Mouse (Mus musculus): ENCODE measurements around the gene Taf6. TPM values are rescaled to one million over a fixed set of nuclear protein-coding genes. Genes with fewer than 3 reads are reported as not detected.
A peak's percentile ranks its signal among the peaks of the same experiment; 100 is the strongest.

Gene Taf6
- polyA plus RNA-seq (2014; fragmentation: Nextera tagmentation; extraction: Ambion mirVana) = 67.1 and 72.8 TPM in 2 replicates

DNA sequence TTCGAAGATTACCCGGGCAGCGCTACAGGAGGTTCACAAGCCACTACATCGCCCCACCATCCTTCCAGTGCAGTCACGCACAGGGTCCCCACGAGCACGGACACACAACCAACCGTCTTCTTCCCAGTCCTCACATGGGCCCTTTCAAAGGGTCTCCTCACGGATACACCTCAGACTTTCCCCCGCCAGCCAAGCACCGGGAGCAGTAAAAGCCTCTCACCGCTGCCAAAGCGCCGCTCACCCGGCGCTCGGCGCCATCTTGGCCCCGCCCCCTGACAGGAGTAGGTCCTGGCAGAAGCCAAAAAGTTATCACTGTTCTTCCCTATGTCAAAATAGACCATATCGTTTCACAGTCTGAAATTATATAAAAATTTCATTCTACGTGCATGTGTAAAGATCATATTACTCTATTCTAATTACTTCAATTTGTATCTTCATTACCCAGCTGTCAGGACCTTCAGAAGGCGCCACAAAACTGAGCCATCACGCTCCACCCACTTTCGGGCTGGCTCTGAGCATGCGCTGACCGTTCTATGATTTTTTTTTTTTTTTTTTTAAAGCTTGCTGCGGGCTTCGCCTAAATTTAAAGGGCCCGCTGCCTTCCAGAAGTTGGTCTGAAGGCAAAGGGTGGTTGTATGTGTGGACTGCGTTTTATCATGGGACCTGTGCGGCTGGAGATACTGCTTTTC, at the start of gene Taf6, which contains the start of gene Cnpy4:
Gene Taf6 (minus strand): TSS at position 502 of the 689 bp plus-strand sequence.
Gene Cnpy4 (plus strand): TSS at position 536 of the 689 bp plus-strand sequence.
- WGBS = under 1% methylated on average over 31 of the region's 31 CpGs
- DNase-seq (ENCODE audit: low spot score) (peak; percentile 90), ATAC-seq (ENCODE audit: low FRiP score) (peak; percentile 82)
- Histone ChIP-seq H3K36me3 (replicated peaks; ENCODE audit: control insufficient read depth, insufficient read depth) (peaks cover 41% of the 10 kb centered on the region), H3K4me1 (replicated peaks; ENCODE audit: control insufficient read depth, insufficient read depth, low read length) (peaks cover 17% of the 10 kb centered on the region), H3K9ac (peak within 1 kb of the TSS; percentile 86), H3K9me3 (ENCODE audit: control insufficient read depth, low read length) (no peaks in the 10 kb centered on the region), H3K27me3 (ENCODE audit: control insufficient read depth, insufficient read depth, low read length) (no peaks in the 10 kb centered on the region), H3K27ac (peak within 1 kb of the TSS; percentile 71), H3K4me3 (replicated peaks; ENCODE audit: low read length) (peak within 1 kb of the TSS; percentile 72), H3K4me2 (replicated peaks) (peak within 1 kb of the TSS; percentile 74)

DNA sequence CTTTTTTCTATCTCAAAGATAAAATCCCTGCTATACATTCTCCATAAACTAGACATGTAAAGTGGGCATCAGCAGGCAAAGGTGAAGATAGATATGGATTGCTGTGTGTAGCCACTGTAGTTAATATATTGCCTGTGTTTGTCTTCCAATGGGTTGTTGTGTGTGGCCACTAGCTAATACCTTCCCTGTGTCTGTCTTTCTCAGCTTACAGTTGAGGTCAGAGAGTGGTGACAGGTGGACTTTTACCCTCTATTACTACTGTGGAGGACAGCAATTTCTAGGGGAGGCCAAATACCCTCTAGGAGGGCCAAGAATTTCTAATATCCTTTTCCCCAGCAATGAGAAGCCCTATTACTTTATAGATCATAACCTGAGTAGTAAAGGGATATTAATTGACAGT, 47.0 kb upstream of the Taf6 start:
- DNase-seq (ENCODE audit: low spot score) = no peak
- Histone ChIP-seq H3K27me3 (ENCODE audit: control insufficient read depth, insufficient read depth, low read length) (no peaks in the 10 kb centered on the region), H3K27ac (no peak overlapping the region), H3K9ac (no peak overlapping the region), H3K9me3 (ENCODE audit: control insufficient read depth, low read length) (no peaks in the 10 kb centered on the region), H3K4me2 (replicated peaks) (no peak overlapping the region), H3K4me3 (replicated peaks; ENCODE audit: low read length) (no peak overlapping the region), H3K4me1 (replicated peaks; ENCODE audit: control insufficient read depth, insufficient read depth, low read length) (no peaks in the 10 kb centered on the region), H3K36me3 (replicated peaks; ENCODE audit: control insufficient read depth, insufficient read depth) (no peaks in the 10 kb centered on the region)
- no peak for ATAC-seq (ENCODE audit: low FRiP score)

DNA sequence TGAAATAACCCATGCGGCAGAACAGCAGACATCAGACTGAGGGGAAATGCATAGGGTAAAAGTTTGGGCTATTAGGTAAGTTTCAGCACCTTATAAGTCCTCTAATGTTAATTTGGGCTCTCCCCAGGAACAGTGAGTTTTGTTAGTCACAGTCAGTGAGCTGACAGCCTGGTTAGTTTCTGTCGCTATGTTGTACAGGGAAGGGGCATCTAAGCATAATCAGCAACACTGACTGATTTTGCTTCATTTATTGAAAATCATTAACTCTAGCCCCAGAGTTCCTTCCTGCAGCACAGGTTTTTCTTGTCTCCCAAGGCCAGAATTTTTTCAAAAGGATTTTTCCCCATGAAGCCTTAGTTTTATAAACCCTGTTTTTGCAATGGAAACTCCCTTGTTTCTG, 46.5 kb upstream of the Taf6 start:
- Histone ChIP-seq H3K27me3 (ENCODE audit: control insufficient read depth, insufficient read depth, low read length) (no peaks in the 10 kb centered on the region), H3K27ac (no peak overlapping the region), H3K36me3 (replicated peaks; ENCODE audit: control insufficient read depth, insufficient read depth) (no peaks in the 10 kb centered on the region), H3K4me2 (replicated peaks) (no peak overlapping the region), H3K9ac (no peak overlapping the region), H3K4me3 (replicated peaks; ENCODE audit: low read length) (no peak overlapping the region), H3K9me3 (ENCODE audit: control insufficient read depth, low read length) (no peaks in the 10 kb centered on the region), H3K4me1 (replicated peaks; ENCODE audit: control insufficient read depth, insufficient read depth, low read length) (no peaks in the 10 kb centered on the region)
- DNase-seq (ENCODE audit: low spot score) = no peak
- no peak for ATAC-seq (ENCODE audit: low FRiP score)
- 81% methylated on average over 2 of the region's 2 CpGs for WGBS

DNA sequence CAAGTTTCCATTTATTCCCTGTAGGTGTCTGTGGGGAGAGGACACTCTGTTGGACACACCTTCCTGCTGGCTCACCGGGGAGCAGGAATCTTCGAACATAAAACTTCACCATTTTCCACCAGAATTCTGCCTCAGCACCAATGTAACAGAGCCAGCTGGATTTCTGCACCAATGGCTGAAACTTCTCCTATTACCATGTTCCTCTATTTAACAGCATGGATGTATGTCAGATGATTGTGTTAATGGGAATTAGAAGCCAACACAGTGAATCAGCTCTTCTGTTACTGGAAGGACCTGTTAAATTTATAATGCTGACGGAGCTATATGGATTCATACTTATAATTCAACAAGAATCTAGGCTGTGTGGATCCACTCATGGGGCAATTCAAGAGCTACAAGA, 42.3 kb upstream of the Taf6 start:
- H3K4me1 ChIP-seq (replicated peaks; ENCODE audit: control insufficient read depth, insufficient read depth, low read length) = no peaks in the 10 kb centered on the region
- no peaks in the 10 kb centered on the region for H3K27me3 ChIP-seq (ENCODE audit: control insufficient read depth, insufficient read depth, low read length)
- no peak overlapping the region for H3K4me3 ChIP-seq (replicated peaks; ENCODE audit: low read length)
- no peak overlapping the region for H3K27ac ChIP-seq
- DNase-seq (ENCODE audit: low spot score) (no peak), ATAC-seq (ENCODE audit: low FRiP score) (no peak)
- no peaks in the 10 kb centered on the region for H3K9me3 ChIP-seq (ENCODE audit: control insufficient read depth, low read length)
- no peak overlapping the region for H3K9ac ChIP-seq
- no peaks in the 10 kb centered on the region for H3K36me3 ChIP-seq (replicated peaks; ENCODE audit: control insufficient read depth, insufficient read depth)
- WGBS = 91% methylated on average over 3 of the region's 3 CpGs
- no peak overlapping the region for H3K4me2 ChIP-seq (replicated peaks)

DNA sequence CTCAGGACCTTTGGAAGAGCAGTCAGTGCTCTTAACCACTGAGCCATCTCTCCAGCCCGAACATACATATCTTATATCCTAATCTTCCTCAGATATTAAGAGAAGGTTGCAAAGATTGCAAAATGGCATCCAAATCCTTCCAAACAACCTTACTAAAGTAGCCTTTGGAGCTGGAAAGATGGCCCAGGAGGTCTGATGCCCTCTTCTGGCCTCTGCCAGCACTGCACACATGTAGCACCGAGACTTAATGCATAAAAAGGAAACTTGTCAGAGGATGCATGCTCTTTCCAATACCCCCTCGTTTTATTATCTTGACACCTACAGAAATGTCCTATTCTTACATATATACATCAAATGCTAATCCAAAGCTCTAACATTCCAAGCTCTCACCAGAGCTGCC, 40.8 kb upstream of the Taf6 start:
- Histone ChIP-seq H3K9ac (no peak overlapping the region), H3K27me3 (ENCODE audit: control insufficient read depth, insufficient read depth, low read length) (no peaks in the 10 kb centered on the region), H3K4me1 (replicated peaks; ENCODE audit: control insufficient read depth, insufficient read depth, low read length) (no peaks in the 10 kb centered on the region), H3K9me3 (ENCODE audit: control insufficient read depth, low read length) (no peaks in the 10 kb centered on the region), H3K4me3 (replicated peaks; ENCODE audit: low read length) (no peak overlapping the region), H3K4me2 (replicated peaks) (no peak overlapping the region), H3K27ac (no peak overlapping the region), H3K36me3 (replicated peaks; ENCODE audit: control insufficient read depth, insufficient read depth) (no peaks in the 10 kb centered on the region)
- DNase-seq (ENCODE audit: low spot score) (no peak), ATAC-seq (ENCODE audit: low FRiP score) (no peak)
- WGBS = 51% methylated on average over 3 of the region's 3 CpGs

DNA sequence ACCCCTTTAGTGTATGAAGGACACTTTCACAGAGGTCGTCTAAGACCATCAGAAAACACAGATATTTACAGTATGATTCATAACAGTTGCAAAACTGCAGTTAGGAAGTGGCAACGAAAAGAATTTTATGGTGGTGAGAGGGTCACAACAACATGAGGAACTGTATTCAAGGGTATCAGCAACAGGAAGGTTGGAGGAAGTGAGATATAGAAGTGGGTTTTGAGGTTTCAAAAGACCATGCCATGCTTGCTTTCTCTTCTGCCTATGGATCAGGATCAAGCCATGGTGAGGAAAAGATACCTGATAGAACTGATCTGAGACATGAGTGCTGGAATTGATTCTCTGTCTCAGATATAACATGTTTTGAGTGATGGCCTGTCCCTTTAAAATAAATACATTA, 40.1 kb upstream of the Taf6 start:
- no peak overlapping the region for H3K4me2 ChIP-seq (replicated peaks)
- 74% methylated on average over 2 of the region's 2 CpGs for WGBS
- H3K9ac ChIP-seq = no peak overlapping the region
- no peaks in the 10 kb centered on the region for H3K4me1 ChIP-seq (replicated peaks; ENCODE audit: control insufficient read depth, insufficient read depth, low read length)
- H3K9me3 ChIP-seq (ENCODE audit: control insufficient read depth, low read length) = no peaks in the 10 kb centered on the region
- no peak for ATAC-seq (ENCODE audit: low FRiP score)
- H3K27me3 ChIP-seq (ENCODE audit: control insufficient read depth, insufficient read depth, low read length) = no peaks in the 10 kb centered on the region
- DNase-seq (ENCODE audit: low spot score) = no peak
- H3K27ac ChIP-seq = no peak overlapping the region
- H3K4me3 ChIP-seq (replicated peaks; ENCODE audit: low read length) = no peak overlapping the region
- no peaks in the 10 kb centered on the region for H3K36me3 ChIP-seq (replicated peaks; ENCODE audit: control insufficient read depth, insufficient read depth)

DNA sequence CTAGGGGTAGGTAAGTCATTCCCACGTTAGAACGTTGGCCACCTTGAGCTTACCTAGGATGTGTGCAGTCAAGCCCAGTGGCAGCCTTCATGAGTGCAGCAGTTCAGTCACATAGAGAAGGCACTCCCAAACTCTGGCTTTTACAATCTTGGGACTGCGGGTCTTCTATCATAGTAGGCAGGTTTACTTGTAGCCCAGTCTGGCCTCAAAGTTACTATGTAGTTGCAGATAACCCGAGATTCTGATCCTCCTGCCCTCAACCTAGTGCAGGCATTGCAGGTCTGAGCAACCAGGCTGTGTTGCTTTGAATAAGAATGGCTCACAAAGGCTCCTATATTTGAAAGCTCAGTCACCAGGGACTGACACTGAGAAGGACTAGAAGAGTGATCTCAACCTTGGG, 39.2 kb upstream of the Taf6 start:
- WGBS = 78% methylated on average over 4 of the region's 4 CpGs
- Histone ChIP-seq H3K36me3 (replicated peaks; ENCODE audit: control insufficient read depth, insufficient read depth) (no peaks in the 10 kb centered on the region), H3K9ac (no peak overlapping the region), H3K4me2 (replicated peaks) (no peak overlapping the region), H3K27ac (no peak overlapping the region), H3K27me3 (ENCODE audit: control insufficient read depth, insufficient read depth, low read length) (no peaks in the 10 kb centered on the region), H3K4me1 (replicated peaks; ENCODE audit: control insufficient read depth, insufficient read depth, low read length) (no peaks in the 10 kb centered on the region), H3K4me3 (replicated peaks; ENCODE audit: low read length) (no peak overlapping the region), H3K9me3 (ENCODE audit: control insufficient read depth, low read length) (no peaks in the 10 kb centered on the region)
- DNase-seq (ENCODE audit: low spot score) = no peak
- no peak for ATAC-seq (ENCODE audit: low FRiP score)

DNA sequence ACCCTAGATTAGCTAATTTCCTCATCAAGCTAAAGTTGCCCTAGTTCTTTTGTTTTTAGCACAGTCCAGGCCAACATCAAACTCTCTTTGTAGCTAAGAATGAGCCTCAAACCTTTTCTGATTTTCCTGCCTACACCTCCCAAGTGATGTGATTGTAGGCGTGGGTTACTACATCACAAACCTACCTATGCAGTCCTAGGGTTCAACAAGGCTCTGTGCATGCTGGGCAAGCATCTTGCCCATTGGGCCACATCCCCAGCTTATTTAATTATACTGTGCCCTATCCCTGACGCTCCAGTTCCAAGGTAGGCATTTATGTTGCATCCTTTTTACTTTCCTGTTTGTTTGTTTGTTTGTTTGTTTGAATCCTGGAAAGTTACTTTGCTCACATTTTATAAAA, 38.4 kb upstream of the Taf6 start, which contains the start of gene Nxpe5:
Gene Nxpe5 (plus strand): TSS at position 199 of the 400 bp plus-strand sequence.
- Histone ChIP-seq H3K27me3 (ENCODE audit: control insufficient read depth, insufficient read depth, low read length) (no peaks in the 10 kb centered on the region), H3K36me3 (replicated peaks; ENCODE audit: control insufficient read depth, insufficient read depth) (no peaks in the 10 kb centered on the region), H3K27ac (no peak within 1 kb of the TSS), H3K4me1 (replicated peaks; ENCODE audit: control insufficient read depth, insufficient read depth, low read length) (no peaks in the 10 kb centered on the region), H3K4me2 (replicated peaks) (no peak within 1 kb of the TSS), H3K9ac (no peak within 1 kb of the TSS), H3K4me3 (replicated peaks; ENCODE audit: low read length) (no peak within 1 kb of the TSS), H3K9me3 (ENCODE audit: control insufficient read depth, low read length) (no peaks in the 10 kb centered on the region)
- 66% methylated on average over 2 of the region's 2 CpGs for WGBS
- ATAC-seq (ENCODE audit: low FRiP score) (no peak), DNase-seq (ENCODE audit: low spot score) (no peak)

DNA sequence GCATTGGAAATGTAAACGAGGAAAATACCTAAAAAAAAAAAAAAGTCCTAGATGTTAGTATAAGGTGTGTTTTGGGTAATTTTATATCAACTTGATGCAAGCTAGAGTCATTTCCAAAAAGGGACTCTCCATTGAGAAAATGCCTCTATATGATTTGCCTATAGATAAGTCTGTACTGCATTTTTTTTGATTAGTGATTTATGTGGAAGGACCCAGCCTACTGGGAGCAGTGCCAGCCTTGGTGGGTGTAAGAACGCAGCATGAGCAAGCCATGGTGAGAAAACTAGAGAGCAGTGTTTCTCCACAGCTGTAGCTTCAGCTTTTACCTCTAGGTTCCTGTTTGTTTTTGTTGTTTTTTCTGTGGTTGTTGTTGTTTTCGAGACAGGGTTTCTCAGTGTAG, 36.0 kb upstream of the Taf6 start:
- H3K27me3 ChIP-seq (ENCODE audit: control insufficient read depth, insufficient read depth, low read length) = no peaks in the 10 kb centered on the region
- DNase-seq (ENCODE audit: low spot score) (no peak), ATAC-seq (ENCODE audit: low FRiP score) (no peak)

DNA sequence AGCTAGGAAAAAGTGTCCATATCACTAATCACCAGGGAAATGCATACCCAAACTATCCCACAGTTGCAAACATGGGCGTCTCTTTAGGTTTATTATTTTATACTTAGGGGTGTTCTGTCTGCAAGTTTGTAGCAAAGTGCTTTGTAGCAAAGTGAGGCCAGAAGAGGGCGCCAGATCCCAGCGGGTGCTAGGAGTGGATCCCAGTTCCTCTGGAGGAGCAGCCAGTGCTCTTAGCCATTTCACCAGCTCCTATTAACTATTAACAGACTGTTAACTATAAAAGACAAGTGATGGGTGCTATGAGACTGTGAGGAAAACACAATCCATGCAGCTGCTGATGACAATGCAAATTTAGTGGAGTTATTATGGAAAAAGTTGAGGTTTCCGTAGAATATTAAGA, 34.9 kb upstream of the Taf6 start:
- H3K27ac ChIP-seq = no peak overlapping the region
- 27% methylated on average over 4 of the region's 4 CpGs for WGBS
- H3K27me3 ChIP-seq (ENCODE audit: control insufficient read depth, insufficient read depth, low read length) = no peaks in the 10 kb centered on the region
- ATAC-seq (ENCODE audit: low FRiP score) (no peak), DNase-seq (ENCODE audit: low spot score) (peak; percentile 78)
- H3K4me2 ChIP-seq (replicated peaks) = no peak overlapping the region
- no peak overlapping the region for H3K9ac ChIP-seq
- no peaks in the 10 kb centered on the region for H3K4me1 ChIP-seq (replicated peaks; ENCODE audit: control insufficient read depth, insufficient read depth, low read length)
- H3K9me3 ChIP-seq (ENCODE audit: control insufficient read depth, low read length) = no peaks in the 10 kb centered on the region
- H3K4me3 ChIP-seq (replicated peaks; ENCODE audit: low read length) = no peak overlapping the region
- H3K36me3 ChIP-seq (replicated peaks; ENCODE audit: control insufficient read depth, insufficient read depth) = no peaks in the 10 kb centered on the region

More for the DNA sequence above, 36.0 kb upstream of the Taf6 start:
- no peak overlapping the region for H3K9ac ChIP-seq
- no peak overlapping the region for H3K4me2 ChIP-seq (replicated peaks)
- no peaks in the 10 kb centered on the region for H3K9me3 ChIP-seq (ENCODE audit: control insufficient read depth, low read length)
- no peak overlapping the region for H3K4me3 ChIP-seq (replicated peaks; ENCODE audit: low read length)
- no peaks in the 10 kb centered on the region for H3K4me1 ChIP-seq (replicated peaks; ENCODE audit: control insufficient read depth, insufficient read depth, low read length)
- H3K27ac ChIP-seq = no peak overlapping the region
- WGBS = 68% methylated on average over 3 of the region's 3 CpGs
- H3K36me3 ChIP-seq (replicated peaks; ENCODE audit: control insufficient read depth, insufficient read depth) = no peaks in the 10 kb centered on the region

All from hindbrain, embryonic 14.5 days (tissue).